Mouse (Mus musculus): ENCODE measurements around the gene Ip6k3. TPM values are rescaled to one million over a fixed set of nuclear protein-coding genes. Genes with fewer than 3 reads are reported as not detected.

Gene Ip6k3
- polyA plus RNA-seq, 1 experiment from 2014 or later, result 0.20 TPM

- no peak for ATAC-seq (replicated peaks; ENCODE audit: insufficient number of reproducible peaks, low FRiP score, low TSS enrichment, low read depth)
- H3K27ac ChIP-seq (replicated peaks; ENCODE audit: low read depth, low read length), result no peak overlapping the region
- no peak overlapping the region for H3K4me3 ChIP-seq (ENCODE audit: low read depth, low read length)
- 81% methylated on average over 2 of the region's 2 CpGs for WGBS
- no peak for DNase-seq (ENCODE audit: low spot score)
- H3K36me3 ChIP-seq (replicated peaks; ENCODE audit: control insufficient read depth, insufficient read depth, low read depth, low read length), result peaks cover 13% of the 10 kb centered on the region
- no peak overlapping the region for H3K4me2 ChIP-seq (ENCODE audit: low read depth, low read length)
- no peaks in the 10 kb centered on the region; the same call in 1 of the 2 replicates for H3K4me1 ChIP-seq (ENCODE audit: control insufficient read depth, insufficient read depth, low read length)
- H3K9ac ChIP-seq (replicated peaks; ENCODE audit: low read length), result no peak overlapping the region
- no peaks in the 10 kb centered on the region for H3K9me3 ChIP-seq (replicated peaks; ENCODE audit: control insufficient read depth, low read length)
- H3K27me3 ChIP-seq (ENCODE audit: control insufficient read depth, insufficient read depth, low read length), result no peaks in the 10 kb centered on the region
These were observed 34.4 kb upstream of the Ip6k3 start for GRCm38 (mm10) chr17:27201981-27202380.

DNA sequence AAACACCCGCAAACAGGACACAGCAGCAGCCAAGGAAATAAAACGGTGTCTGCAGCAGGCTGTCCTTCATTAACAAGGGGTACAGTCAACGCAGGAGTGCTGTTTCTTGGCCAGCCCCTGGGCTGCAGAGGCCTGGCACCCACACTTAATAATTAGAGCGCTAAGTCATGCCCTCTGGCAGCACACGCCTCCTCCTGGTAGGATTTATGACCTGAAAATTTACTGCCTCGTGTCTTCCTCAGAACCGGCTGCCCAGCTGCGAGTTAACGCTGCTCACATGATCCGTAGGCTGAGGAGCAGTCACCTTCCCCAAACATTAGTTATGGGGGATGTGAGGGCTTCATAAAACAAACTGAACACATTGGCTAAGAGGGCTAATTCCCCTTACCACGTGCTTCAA is 33.2 kb upstream of the Ip6k3 start:
- H3K4me2 ChIP-seq (ENCODE audit: low read depth, low read length), result no peak overlapping the region

DNA sequence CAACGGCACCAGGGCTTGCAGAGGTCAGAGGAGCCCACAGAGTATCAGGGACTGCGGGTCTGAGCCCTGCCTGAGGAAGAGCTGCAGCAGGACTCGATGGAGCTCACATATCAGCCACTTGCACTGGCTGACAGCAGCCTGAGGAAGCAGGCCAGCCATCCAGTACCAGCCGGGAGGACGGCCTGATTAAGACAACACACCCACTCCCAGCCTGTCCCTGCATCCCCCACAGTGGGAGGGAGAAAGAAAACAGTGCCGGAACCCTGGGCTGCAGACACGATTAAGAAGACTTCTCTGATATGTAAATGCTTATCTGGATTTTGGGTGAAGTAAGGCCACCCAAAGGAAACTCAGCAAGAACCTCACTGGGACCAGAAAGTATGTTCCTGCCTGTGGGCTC is 32.3 kb upstream of the Ip6k3 start:
- H3K4me2 ChIP-seq (ENCODE audit: low read depth, low read length), result no peak overlapping the region
- peaks cover 20% of the 10 kb centered on the region for H3K36me3 ChIP-seq (replicated peaks; ENCODE audit: control insufficient read depth, insufficient read depth, low read depth, low read length)
- H3K27me3 ChIP-seq (ENCODE audit: control insufficient read depth, insufficient read depth, low read length), result no peaks in the 10 kb centered on the region
- no peak overlapping the region for H3K4me3 ChIP-seq (ENCODE audit: low read depth, low read length)
- H3K4me1 ChIP-seq (ENCODE audit: control insufficient read depth, insufficient read depth, low read length), result no peaks in the 10 kb centered on the region; the same call in 1 of the 2 replicates
- no peak overlapping the region for H3K27ac ChIP-seq (replicated peaks; ENCODE audit: low read depth, low read length)
- 81% methylated on average over 7 of the region's 7 CpGs for WGBS
- no peak for ATAC-seq (replicated peaks; ENCODE audit: insufficient number of reproducible peaks, low FRiP score, low TSS enrichment, low read depth)
- no peak for DNase-seq (ENCODE audit: low spot score)
- H3K9me3 ChIP-seq (replicated peaks; ENCODE audit: control insufficient read depth, low read length), result no peaks in the 10 kb centered on the region
- no peak overlapping the region for H3K9ac ChIP-seq (replicated peaks; ENCODE audit: low read length)

More for the DNA sequence above, 33.2 kb upstream of the Ip6k3 start:
- H3K27ac ChIP-seq (replicated peaks; ENCODE audit: low read depth, low read length), result no peak overlapping the region
- H3K27me3 ChIP-seq (ENCODE audit: control insufficient read depth, insufficient read depth, low read length), result no peaks in the 10 kb centered on the region
- no peak for DNase-seq (ENCODE audit: low spot score)
- WGBS, result 87% methylated on average over 11 of the region's 11 CpGs
- no peak overlapping the region for H3K4me3 ChIP-seq (ENCODE audit: low read depth, low read length)
- H3K9me3 ChIP-seq (replicated peaks; ENCODE audit: control insufficient read depth, low read length), result no peaks in the 10 kb centered on the region
- ATAC-seq (replicated peaks; ENCODE audit: insufficient number of reproducible peaks, low FRiP score, low TSS enrichment, low read depth), result no peak
- peaks cover 16% of the 10 kb centered on the region for H3K36me3 ChIP-seq (replicated peaks; ENCODE audit: control insufficient read depth, insufficient read depth, low read depth, low read length)
- no peak overlapping the region; the same call in 1 of the 2 replicates for H3K9ac ChIP-seq (replicated peaks; ENCODE audit: low read length)
- H3K4me1 ChIP-seq (ENCODE audit: control insufficient read depth, insufficient read depth, low read length), result no peaks in the 10 kb centered on the region; the same call in 1 of the 2 replicates

GRCm38 (mm10) chr17:27199205-27199604 is 31.6 kb upstream of the Ip6k3 start:
- Histone ChIP-seq H3K4me3 (ENCODE audit: low read depth, low read length) (no peak overlapping the region), H3K9me3 (replicated peaks; ENCODE audit: control insufficient read depth, low read length) (no peaks in the 10 kb centered on the region), H3K27me3 (ENCODE audit: control insufficient read depth, insufficient read depth, low read length) (no peaks in the 10 kb centered on the region), H3K36me3 (replicated peaks; ENCODE audit: control insufficient read depth, insufficient read depth, low read depth, low read length) (peaks cover 20% of the 10 kb centered on the region), H3K4me2 (ENCODE audit: low read depth, low read length) (no peak overlapping the region; the same call in 1 of the 2 replicates), H3K27ac (replicated peaks; ENCODE audit: low read depth, low read length) (no peak overlapping the region), H3K9ac (replicated peaks; ENCODE audit: low read length) (no peak overlapping the region), H3K4me1 (ENCODE audit: control insufficient read depth, insufficient read depth, low read length) (no peaks in the 10 kb centered on the region; the same call in 1 of the 2 replicates)
- no peak for ATAC-seq (replicated peaks; ENCODE audit: insufficient number of reproducible peaks, low FRiP score, low TSS enrichment, low read depth)
- 97% methylated on average over 9 of the region's 9 CpGs for WGBS
- no peak for DNase-seq (ENCODE audit: low spot score)

DNA sequence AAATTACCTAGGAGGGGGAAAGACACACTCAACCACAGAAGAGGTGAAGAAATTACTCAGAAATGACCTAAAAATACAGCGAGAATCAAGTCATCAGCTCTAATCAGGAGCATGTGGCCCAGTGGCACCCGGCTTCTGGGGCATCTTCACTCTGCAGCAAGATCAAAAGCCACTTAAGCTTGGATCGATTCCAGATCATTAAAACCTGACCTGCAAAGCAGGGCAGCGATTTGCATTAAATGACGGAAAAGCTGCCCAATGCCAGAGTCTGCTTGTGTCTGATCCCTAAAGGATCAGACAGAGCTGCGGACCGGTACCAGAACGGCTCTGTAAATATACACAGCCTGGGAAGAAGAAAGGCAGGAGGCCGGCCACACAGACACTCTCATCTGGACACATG is 28.6 kb upstream of the Ip6k3 start:
- H3K4me1 ChIP-seq (ENCODE audit: control insufficient read depth, insufficient read depth, low read length), result no peaks in the 10 kb centered on the region
- 74% methylated on average over 9 of the region's 9 CpGs for WGBS
- no peak for ATAC-seq (replicated peaks; ENCODE audit: insufficient number of reproducible peaks, low FRiP score, low TSS enrichment, low read depth)
- no peak overlapping the region for H3K4me2 ChIP-seq (ENCODE audit: low read depth, low read length)
- H3K27me3 ChIP-seq (ENCODE audit: control insufficient read depth, insufficient read depth, low read length), result no peaks in the 10 kb centered on the region
- H3K9ac ChIP-seq (replicated peaks; ENCODE audit: low read length), result no peak overlapping the region
- DNase-seq (ENCODE audit: low spot score), result no peak
- H3K9me3 ChIP-seq (replicated peaks; ENCODE audit: control insufficient read depth, low read length), result no peaks in the 10 kb centered on the region
- H3K4me3 ChIP-seq (ENCODE audit: low read depth, low read length), result no peak overlapping the region
- no peak overlapping the region for H3K27ac ChIP-seq (replicated peaks; ENCODE audit: low read depth, low read length)
- H3K36me3 ChIP-seq (replicated peaks; ENCODE audit: control insufficient read depth, insufficient read depth, low read depth, low read length), result peaks cover 33% of the 10 kb centered on the region

DNA sequence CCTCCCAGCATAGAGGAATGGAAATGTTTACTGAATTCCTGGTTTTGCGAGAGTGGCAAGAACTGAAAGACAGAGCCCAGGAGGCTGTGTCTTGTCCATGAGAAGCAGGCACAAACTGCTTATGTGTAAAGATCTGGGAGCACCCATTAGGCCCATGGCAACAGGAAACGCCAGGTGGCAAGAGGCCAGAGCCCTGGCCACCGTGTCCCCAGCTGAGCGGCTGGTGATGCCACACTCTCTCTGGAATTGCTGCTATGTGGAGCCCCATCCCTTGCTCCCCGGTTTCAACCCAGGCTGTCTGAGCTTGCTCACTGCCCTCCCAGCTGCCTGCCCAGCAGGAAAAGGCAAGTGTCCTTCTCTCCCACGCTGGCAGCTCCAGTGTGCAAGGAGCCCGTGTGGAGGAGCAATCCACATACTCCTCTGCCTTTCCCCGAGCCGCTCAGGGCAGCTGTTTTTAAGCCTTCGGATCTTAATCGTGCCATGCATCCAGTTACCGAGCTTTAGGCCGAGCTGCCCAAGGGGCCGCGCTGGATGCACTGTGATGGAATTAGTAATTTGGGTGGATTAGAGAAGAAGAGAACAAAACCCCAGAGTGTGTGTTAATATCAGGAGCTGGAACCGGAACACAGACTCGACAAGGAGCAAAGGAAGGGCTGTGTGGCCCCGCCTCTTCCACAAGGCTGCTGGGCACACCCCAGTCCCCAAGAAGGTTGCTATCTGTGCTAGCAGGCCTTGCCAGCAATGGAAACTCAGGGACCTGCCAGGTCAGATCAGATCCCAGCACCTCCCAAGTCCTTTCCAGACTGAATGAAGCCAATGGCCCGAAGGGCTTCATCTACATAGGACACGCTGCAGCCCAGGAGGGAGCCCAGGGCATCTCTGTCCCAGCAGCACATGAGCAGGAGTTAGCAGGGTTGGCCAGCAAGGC is 26.9 kb upstream of the Ip6k3 start:
- WGBS, result 71% methylated on average over 20 of the region's 20 CpGs
- DNase-seq (ENCODE audit: low spot score) (no peak), ATAC-seq (replicated peaks; ENCODE audit: insufficient number of reproducible peaks, low FRiP score, low TSS enrichment, low read depth) (no peak)
- no peak overlapping the region for H3K4me2 ChIP-seq (ENCODE audit: low read depth, low read length)
- H3K4me1 ChIP-seq (ENCODE audit: control insufficient read depth, insufficient read depth, low read length), result no peaks in the 10 kb centered on the region
- H3K4me3 ChIP-seq (ENCODE audit: low read depth, low read length), result no peak overlapping the region
- no peak overlapping the region for H3K9ac ChIP-seq (replicated peaks; ENCODE audit: low read length)
- no peaks in the 10 kb centered on the region for H3K27me3 ChIP-seq (ENCODE audit: control insufficient read depth, insufficient read depth, low read length)
- H3K9me3 ChIP-seq (replicated peaks; ENCODE audit: control insufficient read depth, low read length), result no peaks in the 10 kb centered on the region
- no peak overlapping the region for H3K27ac ChIP-seq (replicated peaks; ENCODE audit: low read depth, low read length)
- H3K36me3 ChIP-seq (replicated peaks; ENCODE audit: control insufficient read depth, insufficient read depth, low read depth, low read length), result peaks cover 28% of the 10 kb centered on the region

DNA sequence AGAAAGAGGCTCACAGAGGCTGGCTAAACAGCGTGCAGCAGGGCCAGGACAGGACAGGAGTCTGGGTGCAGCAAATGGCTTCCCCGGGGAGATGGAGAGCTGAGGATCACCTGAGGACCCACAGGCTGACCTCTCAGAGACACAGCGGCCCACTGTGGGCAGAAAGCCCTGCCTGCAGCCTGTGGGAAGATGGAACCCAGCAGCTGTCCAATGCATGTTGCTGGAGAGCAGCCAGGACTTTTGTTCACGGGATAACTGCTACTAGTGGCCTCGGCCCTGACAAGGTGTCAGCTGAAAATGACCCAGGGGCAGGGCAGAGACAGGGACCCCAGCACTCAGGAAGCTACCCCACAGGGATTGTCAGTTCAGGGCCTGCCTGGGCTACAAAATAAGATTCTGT is 24.2 kb upstream of the Ip6k3 start:
- Histone ChIP-seq H3K4me1 (ENCODE audit: control insufficient read depth, insufficient read depth, low read length) (no peaks in the 10 kb centered on the region), H3K9ac (replicated peaks; ENCODE audit: low read length) (no peak overlapping the region), H3K9me3 (replicated peaks; ENCODE audit: control insufficient read depth, low read length) (no peaks in the 10 kb centered on the region), H3K27ac (replicated peaks; ENCODE audit: low read depth, low read length) (no peak overlapping the region), H3K4me2 (ENCODE audit: low read depth, low read length) (no peak overlapping the region), H3K4me3 (ENCODE audit: low read depth, low read length) (no peak overlapping the region), H3K36me3 (replicated peaks; ENCODE audit: control insufficient read depth, insufficient read depth, low read depth, low read length) (peaks cover 21% of the 10 kb centered on the region), H3K27me3 (ENCODE audit: control insufficient read depth, insufficient read depth, low read length) (no peaks in the 10 kb centered on the region)
- 94% methylated on average over 5 of the region's 5 CpGs for WGBS
- ATAC-seq (replicated peaks; ENCODE audit: insufficient number of reproducible peaks, low FRiP score, low TSS enrichment, low read depth) (no peak), DNase-seq (ENCODE audit: low spot score) (no peak)

- no peak for ATAC-seq (replicated peaks; ENCODE audit: insufficient number of reproducible peaks, low FRiP score, low TSS enrichment, low read depth)
- Histone ChIP-seq H3K27ac (replicated peaks; ENCODE audit: low read depth, low read length) (no peak overlapping the region), H3K4me2 (ENCODE audit: low read depth, low read length) (no peak overlapping the region), H3K4me3 (ENCODE audit: low read depth, low read length) (no peak overlapping the region), H3K27me3 (ENCODE audit: control insufficient read depth, insufficient read depth, low read length) (no peaks in the 10 kb centered on the region), H3K36me3 (replicated peaks; ENCODE audit: control insufficient read depth, insufficient read depth, low read depth, low read length) (peaks cover 18% of the 10 kb centered on the region), H3K9me3 (replicated peaks; ENCODE audit: control insufficient read depth, low read length) (no peaks in the 10 kb centered on the region), H3K9ac (replicated peaks; ENCODE audit: low read length) (no peak overlapping the region), H3K4me1 (ENCODE audit: control insufficient read depth, insufficient read depth, low read length) (no peaks in the 10 kb centered on the region)
- WGBS, result 86% methylated on average over 6 of the region's 6 CpGs
- no peak for DNase-seq (ENCODE audit: low spot score)
These were observed 23.6 kb upstream of the Ip6k3 start for GRCm38 (mm10) chr17:27191189-27191588.
